Comparison of ENCODE assay signal across 8 mouse cellular contexts in the genomic region with DNA sequence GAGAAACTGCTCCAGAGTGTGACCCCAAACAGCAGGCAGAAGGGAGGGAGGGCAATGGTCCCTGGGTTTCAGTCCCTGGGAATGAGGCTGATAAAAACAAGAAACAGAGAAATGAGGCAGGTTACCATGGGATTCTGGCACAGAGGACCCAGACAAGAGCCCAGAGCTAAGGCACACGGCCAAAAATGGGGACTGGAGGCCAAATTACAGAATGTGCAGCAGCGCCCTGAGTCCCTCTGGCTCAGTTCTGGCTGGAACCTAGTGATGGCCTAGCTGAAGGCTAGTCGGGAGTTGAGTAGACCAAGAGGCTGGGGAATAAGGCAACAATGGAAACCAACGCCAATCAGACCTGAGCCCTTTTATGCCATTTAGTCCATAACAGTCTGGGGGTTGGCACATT. TPM values are rescaled to one million over a fixed set of nuclear protein-coding genes. Genes with fewer than 3 reads are reported as not detected.
DNase-seq lines count a peak whose midpoint lies in the region; ATAC-seq lines count a peak whose summit lies in the region.

No protein-coding gene starts in this region.

- DNase-seq in kidney, adult 9 months = peak; percentile 34
- DNase-seq in kidney, adult 18-20 months = no peak
- DNase-seq in brain, adult 2 months (ENCODE audit: low read depth, low spot score) = peak; percentile 97
- DNase-seq in gastrocnemius, adult 18-20 months (ENCODE audit: low spot score) = peak; percentile 91
- peak; percentile 85 for DNase-seq in layer of hippocampus, adult 11-12 months (ENCODE audit: low spot score)
- DNase-seq in lung, postnatal 14 days = peak; percentile 77
- DNase-seq in retina, postnatal 1 day = no peak

- no peak for ATAC-seq in granulocyte monocyte progenitor cell, adult 5-6 weeks (replicated peaks; ENCODE audit: poor library complexity, severe bottlenecking)

RNA-seq across cellular contexts. Expression of a gene that starts 28.1 kb away (rescaled TPM):
- total RNA-seq in gastrocnemius, adult 18-20 months (2021) = 10 to 100 TPM; 12.5 to 13.1 TPM
- 21.7 and 33.0 TPM in 2 replicates for total RNA-seq in granulocyte monocyte progenitor cell, adult 5-6 weeks (2014; fragmentation: Nextera tagmentation)
- total RNA-seq in granulocyte monocyte progenitor cell, adult 5-6 weeks (2017) = 6.2 and 6.8 TPM in 2 replicates

Comparison
In these comparisons a context has a peak if more than half of its experiments do, and no peak if none do; other contexts are left out.
1. DNase-seq: peak in kidney, adult 9 months (single experiment), brain, adult 2 months (single experiment), gastrocnemius, adult 18-20 months (single experiment), layer of hippocampus, adult 11-12 months (single experiment) and lung, postnatal 14 days (single experiment); none in kidney, adult 18-20 months (single experiment) and retina, postnatal 1 day (single experiment).